Mouse (Mus musculus): ENCODE measurements around the gene Mmp13. TPM values are rescaled to one million over a fixed set of nuclear protein-coding genes. Genes with fewer than 3 reads are reported as not detected.
"Not testable (repeated sequence)": the region's sequence is repeated elsewhere in the genome, so short reads cannot be mapped to it uniquely, and the experiment has no call there.

Mmp13 gene
- under 1 TPM in 1 of 2 experiments, not detected in 1; 0.18 TPM for total RNA-seq (2021)
- long read RNA-seq, experiment 1, result 0 reads
- long read RNA-seq, experiment 2, result 0 reads

GRCm38 (mm10) chr9:7272214-7272613, at the start of gene Mmp13:
Gene Mmp13 (plus strand): TSS chr9:7272514.
- no peak within 1 kb of the TSS for H3K27ac ChIP-seq
- TF ChIP-seq CTCF (conservative IDR thresholded peaks at IDR 0.05), result no peak
- no peak within 1 kb of the TSS for H3K4me3 ChIP-seq
- no peak for DNase-seq (ENCODE audit: low spot score in 2 of 2)

DNA sequence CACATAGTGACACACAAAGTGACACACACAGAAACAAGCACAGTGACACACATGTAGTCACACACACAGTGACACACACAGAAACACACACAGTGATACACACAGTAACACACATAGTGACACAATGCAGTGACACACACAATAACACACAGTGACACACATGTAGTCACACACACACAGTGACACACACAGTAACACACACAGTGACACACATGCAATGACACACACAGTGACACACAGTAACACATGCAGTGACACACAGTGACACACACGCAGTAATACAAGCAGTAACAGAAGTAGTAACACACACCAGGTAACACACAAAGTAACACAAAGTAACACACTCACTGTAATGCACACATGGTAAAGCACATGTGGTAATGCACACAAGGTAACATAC, 33.7 kb upstream of the Mmp13 start:
- no peak overlapping the region for H3K4me3 ChIP-seq
- no peak overlapping the region for H3K27ac ChIP-seq
- DNase-seq (ENCODE audit: low spot score in 2 of 2), result no peak
- TF ChIP-seq CTCF (conservative IDR thresholded peaks at IDR 0.05), result no peak

GRCm38 (mm10) chr9:7239967-7240366, 32.3 kb upstream of the Mmp13 start:
- TF ChIP-seq CTCF (conservative IDR thresholded peaks at IDR 0.05), result no peak
- Histone ChIP-seq H3K4me3 (no peak overlapping the region), H3K27ac (no peak overlapping the region)
- no peak for DNase-seq (ENCODE audit: low spot score in 2 of 2)

DNA sequence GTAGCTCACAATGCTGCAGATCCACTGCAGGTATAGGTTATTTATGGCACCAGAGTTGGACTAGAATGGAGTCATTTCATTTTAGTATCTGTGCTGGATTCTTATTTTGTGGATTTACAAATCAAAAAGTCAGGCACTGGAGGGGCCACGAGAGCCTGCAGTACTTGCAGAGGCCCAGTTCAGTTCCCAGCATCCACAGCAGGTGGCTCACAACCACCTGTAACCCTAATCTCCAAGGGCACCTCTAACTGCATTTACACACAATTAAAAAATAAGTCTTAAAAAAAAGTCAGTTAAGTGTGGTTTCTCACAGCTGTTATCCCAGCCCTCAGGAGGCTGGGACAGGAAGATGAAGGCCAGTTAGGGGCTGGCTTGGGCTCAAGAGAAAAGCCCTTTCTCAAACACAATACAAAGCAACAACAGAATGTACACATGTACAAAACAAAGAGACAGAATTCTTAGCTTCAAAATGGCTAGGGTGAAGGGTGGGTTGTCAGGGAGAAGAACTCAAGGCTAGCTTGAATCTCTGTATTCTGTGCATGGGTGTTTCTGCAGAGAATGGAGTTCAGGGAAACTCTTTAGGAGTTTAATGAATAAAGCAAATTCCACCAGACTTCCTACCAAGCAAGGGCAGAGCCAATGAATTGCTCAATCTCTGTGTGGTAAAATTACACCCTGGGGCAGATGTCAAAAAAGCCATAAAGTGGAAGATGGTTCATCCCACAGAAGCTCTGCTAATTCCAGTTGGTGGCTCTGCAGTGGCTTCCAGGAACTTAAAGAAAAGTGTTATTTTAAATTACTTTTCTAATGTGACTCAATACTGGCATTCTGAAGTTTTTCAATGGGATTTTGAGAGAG, 19.3 kb upstream of the Mmp13 start:
- TF ChIP-seq CTCF (conservative IDR thresholded peaks at IDR 0.05), result no peak
- H3K27ac ChIP-seq, result no peak overlapping the region
- no peak for DNase-seq (ENCODE audit: low spot score in 2 of 2)
- H3K4me3 ChIP-seq, result no peak overlapping the region

DNA sequence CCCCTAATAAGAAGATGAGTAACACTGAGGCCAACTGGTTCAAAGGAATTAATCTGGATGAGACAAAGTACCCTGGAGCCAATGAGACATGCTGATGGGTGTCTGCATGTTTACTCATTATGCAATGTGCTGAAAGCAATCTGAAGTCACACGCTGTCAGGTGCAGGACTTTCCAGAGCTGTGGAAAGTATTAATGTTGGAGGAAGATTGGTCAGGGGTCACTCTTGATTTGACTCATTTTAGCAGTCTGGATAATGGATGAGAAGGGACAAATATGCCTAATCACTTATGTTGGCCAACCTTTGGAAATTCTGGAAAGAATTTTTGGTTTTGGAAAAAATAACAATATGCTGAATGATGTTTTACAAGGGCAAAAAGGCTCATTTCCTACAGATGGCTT, 10.6 kb upstream of the Mmp13 start:
- no peak overlapping the region for H3K4me3 ChIP-seq
- no peak for TF ChIP-seq CTCF (conservative IDR thresholded peaks at IDR 0.05)
- DNase-seq (ENCODE audit: low spot score in 2 of 2), result no peak

GRCm38 (mm10) chr9:7270071-7270470, 2.2 kb upstream of the Mmp13 start:
- no peak overlapping the region for H3K27ac ChIP-seq
- peak in 1 of 2 experiments; percentile 16 for DNase-seq (ENCODE audit: low spot score in 2 of 2)
- no peak overlapping the region for H3K4me3 ChIP-seq
- no peak for TF ChIP-seq CTCF (conservative IDR thresholded peaks at IDR 0.05)

More for the DNA sequence above, 10.6 kb upstream of the Mmp13 start:
- no peak overlapping the region for H3K27ac ChIP-seq

GRCm38 (mm10) chr9:7282565-7283302, 10.4 kb downstream of the Mmp13 start:
- no peak overlapping the region for H3K4me3 ChIP-seq
- no peak for DNase-seq (ENCODE audit: low spot score in 2 of 2)
- no peak for TF ChIP-seq CTCF (conservative IDR thresholded peaks at IDR 0.05)
- H3K27ac ChIP-seq, result no peak overlapping the region

DNA sequence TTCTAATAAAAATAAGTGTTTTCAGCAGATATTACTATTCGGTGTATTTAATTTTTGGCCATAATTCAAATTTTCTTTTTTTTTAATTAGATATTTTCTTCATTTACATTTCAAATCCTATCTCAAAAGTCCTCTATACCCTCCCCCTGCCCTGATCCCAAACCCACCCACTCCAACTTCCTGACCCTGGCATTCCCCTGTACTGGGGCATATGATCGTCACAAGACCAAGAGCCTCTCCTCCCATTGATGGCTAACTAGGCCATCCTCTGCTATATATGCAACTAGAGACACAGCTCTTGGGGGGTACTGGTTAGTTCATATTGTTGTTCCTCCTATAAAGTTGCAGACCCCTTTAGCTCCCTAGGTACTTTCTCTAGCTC, 11.0 kb downstream of the Mmp13 start:
- not testable (repeated sequence) for H3K4me3 ChIP-seq

DNA sequence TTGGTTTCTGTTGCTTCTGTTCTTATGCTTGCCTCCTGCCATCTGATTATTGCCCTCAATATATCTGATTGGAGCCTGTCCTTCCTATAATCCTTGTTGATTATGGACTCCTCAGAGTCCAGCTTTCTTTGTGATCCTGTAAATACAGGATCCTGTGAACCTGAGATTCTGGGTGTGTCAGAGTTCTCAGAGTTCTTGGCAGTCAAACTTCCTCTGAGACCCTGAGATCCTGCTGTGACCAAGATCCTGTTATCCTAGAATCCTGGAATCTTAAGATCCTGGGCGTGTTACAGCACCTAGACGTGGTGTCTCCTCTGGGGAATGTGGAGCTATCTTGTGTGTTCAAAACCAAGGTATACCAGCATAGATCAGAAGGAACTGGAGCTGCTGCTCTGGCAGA, 17.2 kb downstream of the Mmp13 start:
- no peak overlapping the region for H3K27ac ChIP-seq
- H3K4me3 ChIP-seq, result no peak overlapping the region
- no peak for DNase-seq (ENCODE audit: low spot score in 2 of 2)
- TF ChIP-seq CTCF (conservative IDR thresholded peaks at IDR 0.05), result no peak

More for the DNA sequence above, 11.0 kb downstream of the Mmp13 start:
- H3K27ac ChIP-seq; DNase-seq (ENCODE audit: low spot score in 2 of 2): not testable (repeated sequence)

GRCm38 (mm10) chr9:7289901-7290300, 17.6 kb downstream of the Mmp13 start:
- DNase-seq (ENCODE audit: low spot score in 2 of 2), result no peak
- TF ChIP-seq CTCF (conservative IDR thresholded peaks at IDR 0.05), result no peak
- no peak overlapping the region for H3K27ac ChIP-seq
- H3K4me3 ChIP-seq, result no peak overlapping the region

DNA sequence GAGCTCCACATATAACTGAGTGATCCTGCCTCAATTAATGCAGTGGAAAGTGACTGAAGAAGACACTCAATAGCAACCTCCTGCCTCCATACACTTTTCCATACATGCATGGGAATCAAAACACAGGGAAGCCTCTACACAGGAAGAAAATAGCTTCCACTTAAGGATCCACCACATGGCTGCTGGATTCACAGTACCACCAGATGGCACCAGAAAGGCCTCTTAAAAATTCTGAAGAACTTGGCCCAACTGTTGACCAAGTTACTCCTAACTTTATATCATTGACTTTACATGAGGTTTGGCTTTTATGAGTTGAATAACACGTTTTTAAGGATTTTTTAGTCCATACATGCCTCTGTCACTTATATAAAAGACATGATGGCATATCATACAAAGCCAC, 19.8 kb downstream of the Mmp13 start:
- H3K27ac ChIP-seq, result no peak overlapping the region
- TF ChIP-seq CTCF (conservative IDR thresholded peaks at IDR 0.05), result peak; percentile 66
- H3K4me3 ChIP-seq, result no peak overlapping the region
- DNase-seq (ENCODE audit: low spot score in 2 of 2), result no peak

GRCm38 (mm10) chr9:7331847-7332246, 59.5 kb downstream of the Mmp13 start:
- no peak overlapping the region for H3K27ac ChIP-seq
- H3K4me3 ChIP-seq, result no peak overlapping the region
- no peak for TF ChIP-seq CTCF (conservative IDR thresholded peaks at IDR 0.05)
- no peak for DNase-seq (ENCODE audit: low spot score in 2 of 2)

Other genes with a start within 250 kb of the Mmp13 start
- gene Dync2h1, start 88.1 kb upstream of the Mmp13 start, total RNA-seq (2021), result 10 to 100 TPM; 31.5 to 33.8 TPM
- 10 to 100 TPM; 75.5 to 75.7 TPM for gene Dcun1d5, start 88.0 kb upstream of the Mmp13 start, total RNA-seq (2021)
- not detected for gene Mmp12, start 71.9 kb downstream of the Mmp13 start, total RNA-seq (2021)
- gene Mmp1b, start 115.5 kb downstream of the Mmp13 start, total RNA-seq (2021), result not detected
- not detected for gene Mmp3, start 173.3 kb downstream of the Mmp13 start, total RNA-seq (2021)
- not detected for gene Mmp10, start 229.8 kb downstream of the Mmp13 start, total RNA-seq (2021)

Data from layer of hippocampus, adult 2 months (tissue).